Mouse (Mus musculus): ENCODE data around the gene Rex1bd.

Rex1bd gene

GRCm38 (mm10) chr8:70476333-70477268 is 30.0 kb downstream of the Rex1bd start, which contains the start of gene Klhl26:
Gene Klhl26, minus strand, starts transcription at chr8:70476968.
- DNase-seq: peak; percentile 97 to 98

- peak; percentile 65 to 66 for DNase-seq
Observed at GRCm38 (mm10) chr8:70471856-70472255, 34.7 kb downstream of the Rex1bd start.

- DNase-seq: no peak
Observed at GRCm38 (mm10) chr8:70469938-70470337, 36.6 kb downstream of the Rex1bd start.

- DNase-seq: no peak
Observed at GRCm38 (mm10) chr8:70469295-70469916, 37.1 kb downstream of the Rex1bd start.

- DNase-seq: no peak
Observed at GRCm38 (mm10) chr8:70468733-70469132, 37.8 kb downstream of the Rex1bd start.

GRCm38 (mm10) chr8:70467907-70468306 is 38.6 kb downstream of the Rex1bd start:
- DNase-seq: no peak

- no peak for DNase-seq
Observed at GRCm38 (mm10) chr8:70467229-70467725, 39.3 kb downstream of the Rex1bd start.

- DNase-seq: no peak
Observed at GRCm38 (mm10) chr8:70466771-70467170, 39.8 kb downstream of the Rex1bd start.

GRCm38 (mm10) chr8:70466305-70466704 is 40.2 kb downstream of the Rex1bd start:
- no peak for DNase-seq

GRCm38 (mm10) chr8:70465701-70466100 is 40.9 kb downstream of the Rex1bd start:
- DNase-seq: no peak

GRCm38 (mm10) chr8:70464162-70464561 is 42.4 kb downstream of the Rex1bd start:
- DNase-seq: no peak

- peak in 1 of 2 experiments; percentile 51 for DNase-seq
Observed at GRCm38 (mm10) chr8:70463306-70463705, 43.2 kb downstream of the Rex1bd start.

- DNase-seq: no peak
Observed at GRCm38 (mm10) chr8:70462516-70462813, 44.1 kb downstream of the Rex1bd start.

GRCm38 (mm10) chr8:70461765-70462515 is 44.6 kb downstream of the Rex1bd start:
- no peak for DNase-seq

- peak; percentile 61 to 72 for DNase-seq
Observed at GRCm38 (mm10) chr8:70460606-70461005, 45.9 kb downstream of the Rex1bd start.

GRCm38 (mm10) chr8:70460199-70460598 is 46.4 kb downstream of the Rex1bd start:
- no peak for DNase-seq

- no peak for DNase-seq
Observed at GRCm38 (mm10) chr8:70459636-70460035, 46.9 kb downstream of the Rex1bd start.

- no peak for DNase-seq
Observed at GRCm38 (mm10) chr8:70458462-70458861, 48.1 kb downstream of the Rex1bd start.

- DNase-seq: no peak
Observed at GRCm38 (mm10) chr8:70457882-70458281, 48.7 kb downstream of the Rex1bd start.

GRCm38 (mm10) chr8:70456996-70457395 is 49.6 kb downstream of the Rex1bd start:
- DNase-seq: no peak

Data from cerebellum, adult 18-20 months (tissue).